Mouse (Mus musculus): ENCODE measurements at regions not wholly inside any gene's neighbourhood (a gene's known extent, or its start where the extent isn't known, plus 50 kb on each side); places are given as distances from the start of the nearest gene placed in this dataset.

DNA sequence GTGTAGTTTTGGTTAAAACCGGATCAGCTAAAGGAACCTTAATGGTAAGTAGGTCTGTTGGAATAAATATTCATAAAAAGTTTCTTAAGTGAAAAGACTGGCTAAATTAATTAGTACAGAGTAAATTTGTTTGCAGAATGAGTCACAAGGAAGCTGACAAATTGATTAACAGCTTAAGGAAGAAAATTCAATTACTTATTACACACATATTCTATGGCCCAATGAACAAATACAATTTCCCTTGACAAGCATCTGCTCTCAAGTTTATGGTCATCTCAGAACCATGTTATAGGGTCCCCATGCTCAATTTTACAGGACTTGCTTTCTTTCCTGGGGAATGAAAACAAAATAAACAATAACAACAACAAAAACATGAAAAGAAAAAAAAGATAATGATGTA lies 231.4 kb upstream of the Frg1 start:
- no peak for ATAC-seq (ENCODE audit: insufficient read depth, low FRiP score)
- Histone ChIP-seq H3K27ac (ENCODE audit: low read length) (no peak overlapping the region), H3K4me2 (ENCODE audit: low read depth, low read length) (no peak overlapping the region), H3K4me1 (ENCODE audit: control insufficient read depth, insufficient read depth, low read length) (no peaks in the 10 kb centered on the region), H3K9me3 (replicated peaks; ENCODE audit: control insufficient read depth, low read length) (no peaks in the 10 kb centered on the region), H3K36me3 (ENCODE audit: control insufficient read depth, insufficient read depth, low read length) (no peaks in the 10 kb centered on the region), H3K4me3 (replicated peaks; ENCODE audit: low read length) (no peak overlapping the region), H3K27me3 (ENCODE audit: control insufficient read depth, insufficient read depth, low read length) (no peaks in the 10 kb centered on the region), H3K9ac (ENCODE audit: low read length) (no peak overlapping the region)
- 78% methylated on average over 1 of the region's 1 CpGs for WGBS

DNA sequence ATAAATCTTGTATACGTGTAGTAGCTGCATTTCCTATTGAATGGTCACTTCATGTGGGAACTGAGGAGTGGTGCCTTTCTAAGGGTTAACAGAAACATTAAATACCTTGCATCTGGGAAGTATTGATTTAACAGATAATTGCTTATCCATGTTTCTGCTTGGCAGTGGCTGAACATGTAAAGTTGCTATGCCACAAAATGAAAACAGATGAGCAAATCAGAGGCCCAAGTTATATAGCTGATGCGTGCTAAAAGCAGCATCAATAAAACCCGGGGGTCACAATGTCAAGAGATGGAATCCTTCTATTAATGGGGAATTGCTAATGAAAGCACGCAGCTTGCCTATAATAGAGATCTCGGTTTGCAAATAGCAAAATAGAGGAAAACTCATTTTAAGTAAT lies 227.8 kb upstream of the Frg1 start:
- Histone ChIP-seq H3K4me2 (ENCODE audit: low read depth, low read length) (no peak overlapping the region), H3K4me1 (ENCODE audit: control insufficient read depth, insufficient read depth, low read length) (no peaks in the 10 kb centered on the region), H3K9ac (ENCODE audit: low read length) (no peak overlapping the region), H3K27me3 (ENCODE audit: control insufficient read depth, insufficient read depth, low read length) (no peaks in the 10 kb centered on the region), H3K36me3 (ENCODE audit: control insufficient read depth, insufficient read depth, low read length) (no peaks in the 10 kb centered on the region), H3K27ac (ENCODE audit: low read length) (no peak overlapping the region), H3K4me3 (replicated peaks; ENCODE audit: low read length) (no peak overlapping the region), H3K9me3 (replicated peaks; ENCODE audit: control insufficient read depth, low read length) (no peaks in the 10 kb centered on the region)
- 78% methylated on average over 5 of the region's 5 CpGs for WGBS
- ATAC-seq (ENCODE audit: insufficient read depth, low FRiP score): no peak

DNA sequence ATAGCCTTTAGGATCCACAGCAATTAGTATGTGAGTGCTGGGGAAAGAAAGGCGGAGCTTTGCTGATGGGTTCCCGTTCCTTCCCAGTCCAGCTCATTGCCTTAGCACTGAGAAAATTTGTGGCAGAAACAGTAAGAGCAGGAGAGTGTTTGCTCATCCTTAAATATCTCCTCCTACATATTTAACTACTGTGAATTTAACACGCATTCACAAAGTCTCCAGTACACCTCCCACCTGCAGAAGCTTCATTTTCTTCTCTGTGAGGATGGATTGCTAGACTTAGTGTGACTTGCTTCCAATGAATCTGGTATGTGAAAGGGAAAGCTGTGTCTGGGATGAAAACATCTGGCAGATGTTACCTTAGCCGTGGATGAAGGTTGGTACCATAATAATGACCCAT lies 207.0 kb upstream of the Frg1 start:
- Histone ChIP-seq H3K4me3 (replicated peaks; ENCODE audit: low read length) (no peak overlapping the region), H3K27me3 (ENCODE audit: control insufficient read depth, insufficient read depth, low read length) (no peaks in the 10 kb centered on the region), H3K9me3 (replicated peaks; ENCODE audit: control insufficient read depth, low read length) (no peaks in the 10 kb centered on the region), H3K36me3 (ENCODE audit: control insufficient read depth, insufficient read depth, low read length) (no peaks in the 10 kb centered on the region), H3K4me1 (ENCODE audit: control insufficient read depth, insufficient read depth, low read length) (no peaks in the 10 kb centered on the region), H3K27ac (ENCODE audit: low read length) (no peak overlapping the region), H3K4me2 (ENCODE audit: low read depth, low read length) (no peak overlapping the region), H3K9ac (ENCODE audit: low read length) (no peak overlapping the region)
- 85% methylated on average over 4 of the region's 4 CpGs for WGBS
- no peak for ATAC-seq (ENCODE audit: insufficient read depth, low FRiP score)

DNA sequence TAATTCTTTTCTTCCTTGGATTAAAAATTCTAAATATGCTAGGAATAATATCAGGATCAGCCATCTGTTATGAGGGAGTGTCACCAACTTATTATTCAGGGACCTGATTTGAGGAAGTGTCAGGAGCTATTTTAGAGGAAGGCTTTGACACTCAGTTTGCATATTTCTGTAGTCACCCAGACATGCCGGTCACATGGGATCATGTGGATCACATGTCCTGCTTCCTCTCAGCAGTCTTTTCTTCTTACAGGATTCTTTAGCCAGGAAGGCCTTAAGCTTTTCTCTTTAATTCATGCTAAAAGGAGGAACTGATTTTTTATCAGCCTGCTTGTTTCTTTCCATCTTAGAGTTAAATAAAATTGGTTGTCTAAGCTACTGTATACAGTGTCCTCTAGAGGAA lies 183.4 kb upstream of the Frg1 start:
- Histone ChIP-seq H3K9ac (ENCODE audit: low read length) (no peak overlapping the region), H3K27ac (ENCODE audit: low read length) (no peak overlapping the region), H3K4me1 (ENCODE audit: control insufficient read depth, insufficient read depth, low read length) (no peaks in the 10 kb centered on the region), H3K4me2 (ENCODE audit: low read depth, low read length) (no peak overlapping the region), H3K9me3 (replicated peaks; ENCODE audit: control insufficient read depth, low read length) (no peaks in the 10 kb centered on the region), H3K27me3 (ENCODE audit: control insufficient read depth, insufficient read depth, low read length) (no peaks in the 10 kb centered on the region), H3K36me3 (ENCODE audit: control insufficient read depth, insufficient read depth, low read length) (no peaks in the 10 kb centered on the region), H3K4me3 (replicated peaks; ENCODE audit: low read length) (no peak overlapping the region)
- ATAC-seq (ENCODE audit: insufficient read depth, low FRiP score): no peak
- WGBS: 84% methylated on average over 1 of the region's 1 CpGs

DNA sequence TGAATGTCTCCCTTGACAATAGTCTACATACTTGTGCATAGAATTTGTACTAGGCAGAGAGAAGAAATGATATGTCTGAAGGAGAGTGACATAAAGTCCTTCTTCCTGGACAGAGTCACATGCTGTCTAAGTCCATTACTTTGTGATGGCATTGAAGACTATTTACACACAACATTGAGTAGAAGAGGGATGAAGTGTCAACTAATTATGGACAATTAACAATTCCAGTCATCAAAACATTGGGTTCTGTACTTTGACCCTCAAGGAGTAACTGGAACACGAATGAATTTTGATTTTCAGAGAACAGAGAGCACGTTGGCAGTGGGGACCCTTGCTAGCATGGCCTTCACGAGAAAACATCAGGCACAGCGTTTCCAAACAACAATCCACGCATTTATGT lies 177.6 kb upstream of the Frg1 start:
- Histone ChIP-seq H3K27me3 (ENCODE audit: control insufficient read depth, insufficient read depth, low read length) (no peaks in the 10 kb centered on the region), H3K4me2 (ENCODE audit: low read depth, low read length) (no peak overlapping the region), H3K4me3 (replicated peaks; ENCODE audit: low read length) (no peak overlapping the region), H3K9me3 (replicated peaks; ENCODE audit: control insufficient read depth, low read length) (no peaks in the 10 kb centered on the region), H3K4me1 (ENCODE audit: control insufficient read depth, insufficient read depth, low read length) (no peaks in the 10 kb centered on the region), H3K9ac (ENCODE audit: low read length) (no peak overlapping the region), H3K36me3 (ENCODE audit: control insufficient read depth, insufficient read depth, low read length) (no peaks in the 10 kb centered on the region), H3K27ac (ENCODE audit: low read length) (no peak overlapping the region)
- no peak for ATAC-seq (ENCODE audit: insufficient read depth, low FRiP score)
- WGBS: 82% methylated on average over 5 of the region's 5 CpGs

DNA sequence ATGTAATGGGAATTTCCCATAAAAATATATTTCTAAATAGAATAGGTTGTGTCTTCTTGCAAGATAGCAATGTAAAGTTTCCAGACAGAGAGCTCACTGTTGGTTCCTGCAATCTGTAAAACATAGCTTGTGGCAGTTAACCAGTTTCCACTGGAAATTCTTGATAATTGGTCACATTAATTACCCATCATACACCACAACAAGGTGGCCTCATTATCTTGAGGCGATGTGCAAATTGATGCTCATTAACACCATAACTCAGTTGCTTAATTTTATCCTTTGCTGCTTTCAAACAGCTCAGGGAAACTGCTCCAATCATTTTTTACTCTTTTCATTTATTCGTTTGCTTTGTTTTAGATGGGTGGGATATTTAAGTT lies 176.8 kb upstream of the Frg1 start:
- no peaks in the 10 kb centered on the region for H3K9me3 ChIP-seq (replicated peaks; ENCODE audit: control insufficient read depth, low read length)
- H3K27me3 ChIP-seq (ENCODE audit: control insufficient read depth, insufficient read depth, low read length): no peaks in the 10 kb centered on the region
- H3K36me3 ChIP-seq (ENCODE audit: control insufficient read depth, insufficient read depth, low read length): no peaks in the 10 kb centered on the region
- ATAC-seq (ENCODE audit: insufficient read depth, low FRiP score): no peak
- no peak overlapping the region for H3K27ac ChIP-seq (ENCODE audit: low read length)
- no peak overlapping the region for H3K4me2 ChIP-seq (ENCODE audit: low read depth, low read length)
- 66% methylated on average over 2 of the region's 2 CpGs for WGBS
- H3K4me3 ChIP-seq (replicated peaks; ENCODE audit: low read length): no peak overlapping the region
- H3K4me1 ChIP-seq (ENCODE audit: control insufficient read depth, insufficient read depth, low read length): no peaks in the 10 kb centered on the region
- H3K9ac ChIP-seq (ENCODE audit: low read length): no peak overlapping the region

DNA sequence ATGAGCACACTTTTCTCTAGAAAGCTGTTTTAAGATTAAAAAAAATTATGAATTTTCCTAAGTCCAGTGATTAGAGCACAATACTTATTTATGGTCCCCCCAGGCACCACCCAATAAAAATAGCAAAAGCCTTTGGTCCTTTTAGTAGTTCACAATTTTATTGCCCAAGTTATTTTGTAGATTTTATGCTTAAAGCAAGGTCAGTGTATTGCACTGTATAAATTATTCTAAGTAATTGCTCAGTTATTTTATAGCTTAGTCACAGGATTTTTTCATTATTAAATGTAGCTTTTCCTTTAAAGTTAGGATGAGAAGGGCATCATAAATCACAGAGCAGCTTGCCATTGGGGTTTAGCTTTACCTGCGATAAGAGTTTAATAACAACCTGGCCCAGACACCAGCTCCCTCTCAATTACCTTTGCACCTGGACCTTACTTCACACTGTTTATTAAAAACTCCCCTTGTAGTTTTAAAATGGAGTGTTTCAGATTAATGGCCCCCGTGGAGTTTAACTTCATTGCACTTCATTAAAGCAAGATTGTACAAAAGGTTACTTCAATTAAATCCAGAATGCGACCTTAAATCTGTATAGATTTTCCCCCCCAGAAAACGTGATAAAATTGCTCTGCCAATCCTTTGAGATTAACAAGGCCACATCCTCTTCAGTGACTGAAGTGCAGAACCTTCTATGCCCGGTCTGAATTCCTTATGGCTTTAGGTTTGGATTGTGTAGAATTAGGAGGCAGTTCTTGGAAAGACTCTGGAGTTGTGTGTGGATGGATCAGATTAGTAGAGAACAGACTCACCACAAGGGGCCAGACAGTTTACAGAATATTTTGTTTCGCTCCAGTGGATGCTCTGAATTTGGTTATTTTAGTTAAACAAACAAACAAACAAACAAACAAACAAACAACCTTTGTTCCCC lies 176.1 kb upstream of the Frg1 start:
- H3K27ac ChIP-seq (ENCODE audit: low read length): no peak overlapping the region
- 54% methylated on average over 6 of the region's 6 CpGs for WGBS
- H3K9ac ChIP-seq (ENCODE audit: low read length): no peak overlapping the region
- H3K4me3 ChIP-seq (replicated peaks; ENCODE audit: low read length): no peak overlapping the region
- H3K27me3 ChIP-seq (ENCODE audit: control insufficient read depth, insufficient read depth, low read length): no peaks in the 10 kb centered on the region
- H3K9me3 ChIP-seq (replicated peaks; ENCODE audit: control insufficient read depth, low read length): no peaks in the 10 kb centered on the region
- H3K36me3 ChIP-seq (ENCODE audit: control insufficient read depth, insufficient read depth, low read length): no peaks in the 10 kb centered on the region
- no peaks in the 10 kb centered on the region for H3K4me1 ChIP-seq (ENCODE audit: control insufficient read depth, insufficient read depth, low read length)
- ATAC-seq (ENCODE audit: insufficient read depth, low FRiP score): no peak
- H3K4me2 ChIP-seq (ENCODE audit: low read depth, low read length): no peak overlapping the region

DNA sequence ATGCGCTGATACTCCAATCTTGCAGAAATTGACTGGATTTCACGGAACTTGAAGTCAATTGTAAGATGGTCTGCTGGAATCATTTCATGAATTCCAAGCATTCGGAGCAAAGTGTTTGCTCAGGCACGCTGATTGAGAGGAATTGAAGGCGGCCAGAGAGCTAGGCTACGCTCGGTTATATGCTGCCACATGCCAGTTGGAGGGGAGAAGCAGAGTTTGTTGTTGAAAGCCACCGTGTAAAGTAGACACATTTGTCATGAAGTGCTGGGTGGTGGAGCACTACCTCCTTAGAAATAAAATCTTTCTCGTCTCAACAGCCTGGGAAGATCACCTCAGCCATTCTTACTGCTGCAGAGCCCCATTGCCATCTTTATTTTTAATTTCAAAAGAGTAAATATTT lies 175.3 kb upstream of the Frg1 start:
- no peak overlapping the region for H3K4me3 ChIP-seq (replicated peaks; ENCODE audit: low read length)
- no peaks in the 10 kb centered on the region for H3K9me3 ChIP-seq (replicated peaks; ENCODE audit: control insufficient read depth, low read length)
- no peak overlapping the region for H3K9ac ChIP-seq (ENCODE audit: low read length)
- ATAC-seq (ENCODE audit: insufficient read depth, low FRiP score): no peak
- H3K4me2 ChIP-seq (ENCODE audit: low read depth, low read length): no peak overlapping the region
- WGBS: 30% methylated on average over 9 of the region's 9 CpGs
- no peaks in the 10 kb centered on the region for H3K4me1 ChIP-seq (ENCODE audit: control insufficient read depth, insufficient read depth, low read length)
- no peak overlapping the region for H3K27ac ChIP-seq (ENCODE audit: low read length)
- no peaks in the 10 kb centered on the region for H3K36me3 ChIP-seq (ENCODE audit: control insufficient read depth, insufficient read depth, low read length)
- H3K27me3 ChIP-seq (ENCODE audit: control insufficient read depth, insufficient read depth, low read length): no peaks in the 10 kb centered on the region

DNA sequence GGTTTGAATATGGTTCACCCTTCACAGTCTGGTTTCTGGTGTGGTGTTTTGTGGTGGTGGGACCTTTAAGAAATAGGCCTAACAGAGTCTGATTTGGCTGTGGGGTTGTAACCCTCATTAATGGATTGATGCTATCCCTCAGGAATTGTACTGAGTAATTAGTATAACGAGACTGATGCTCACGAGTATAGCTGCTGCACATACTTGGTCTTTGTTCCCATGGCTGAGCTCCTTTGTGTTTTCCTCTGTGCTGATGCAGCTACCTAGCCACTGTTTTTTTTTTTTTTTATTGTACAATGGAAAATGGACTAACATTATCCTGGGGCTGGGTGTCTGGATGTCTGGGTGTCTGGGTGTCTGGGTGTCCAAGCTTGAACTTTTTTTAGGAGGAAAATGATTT lies 171.3 kb upstream of the Frg1 start:
- Histone ChIP-seq H3K4me3 (replicated peaks; ENCODE audit: low read length) (no peak overlapping the region), H3K27me3 (ENCODE audit: control insufficient read depth, insufficient read depth, low read length) (no peaks in the 10 kb centered on the region), H3K9ac (ENCODE audit: low read length) (no peak overlapping the region), H3K4me1 (ENCODE audit: control insufficient read depth, insufficient read depth, low read length) (no peaks in the 10 kb centered on the region), H3K36me3 (ENCODE audit: control insufficient read depth, insufficient read depth, low read length) (no peaks in the 10 kb centered on the region), H3K9me3 (replicated peaks; ENCODE audit: control insufficient read depth, low read length) (no peaks in the 10 kb centered on the region), H3K4me2 (ENCODE audit: low read depth, low read length) (no peak overlapping the region), H3K27ac (ENCODE audit: low read length) (no peak overlapping the region)
- ATAC-seq (ENCODE audit: insufficient read depth, low FRiP score): no peak
- 75% methylated on average over 2 of the region's 2 CpGs for WGBS

All from stomach, embryonic 16.5 days (tissue).